Mouse (Mus musculus): ENCODE results near the gene Olfr201.

DNA sequence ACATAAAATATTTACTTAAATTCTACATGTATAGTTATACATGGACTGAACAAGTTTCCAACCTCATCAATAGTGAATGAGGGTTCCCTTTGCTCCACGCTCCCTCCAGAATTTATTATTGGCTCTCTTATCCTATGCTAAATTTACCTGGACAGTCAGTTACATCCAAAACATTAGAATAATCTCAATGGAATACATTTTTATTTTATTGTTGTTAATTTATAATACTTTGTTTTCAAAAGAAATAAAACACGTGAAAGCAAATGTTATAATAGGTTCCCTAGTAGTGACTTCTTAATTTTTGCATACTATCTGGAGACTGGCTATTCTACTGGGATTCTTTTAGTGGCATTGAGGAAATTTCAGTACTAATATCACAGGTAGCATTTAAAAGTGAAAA lies 26.1 kb upstream of the Olfr201 start, which contains the start of gene Olfr203:
- TF ChIP-seq CTCF (IDR thresholded peaks at IDR 0.05; ENCODE audit: low read depth, low read length) (no peak), POLR2A (IDR thresholded peaks at IDR 0.05; ENCODE audit: extremely low read depth, insufficient read depth, low read length) (no peak)

Data from liver, adult 2 months (tissue).